Mouse (Mus musculus) stomach, embryonic 15.5 days (tissue): ENCODE measurements around the gene Asb7. TPM values are rescaled to one million over a fixed set of nuclear protein-coding genes. Genes with fewer than 3 reads are reported as not detected.

Source experiments
- polyA plus RNA-seq: library from polyadenylated mRNA; unstranded; fragments of >200 nt; fragmentation: Nextera tagmentation; extraction: Ambion mirVana; gene quantifications from 2 replicates; pipeline ENCODE4 v1.2.1, GENCODE M21; 2015

Gene Asb7
- polyA plus RNA-seq, 1 experiment from 2014 or later, result 12.2 TPM

Other genes with a start within 250 kb of the Asb7 start
- gene Lins1, start 293 bp upstream of the Asb7 start, polyA plus RNA-seq, result 14.5 and 15.6 TPM in 2 replicates
- 6.7 and 11.2 TPM in 2 replicates for gene Cers3, start 53.9 kb upstream of the Asb7 start, polyA plus RNA-seq
- 5.2 and 5.6 TPM in 2 replicates for gene Adamts17, start 150.1 kb upstream of the Asb7 start, polyA plus RNA-seq